8 mouse cellular contexts compared by ENCODE assay signal in the genomic region with DNA sequence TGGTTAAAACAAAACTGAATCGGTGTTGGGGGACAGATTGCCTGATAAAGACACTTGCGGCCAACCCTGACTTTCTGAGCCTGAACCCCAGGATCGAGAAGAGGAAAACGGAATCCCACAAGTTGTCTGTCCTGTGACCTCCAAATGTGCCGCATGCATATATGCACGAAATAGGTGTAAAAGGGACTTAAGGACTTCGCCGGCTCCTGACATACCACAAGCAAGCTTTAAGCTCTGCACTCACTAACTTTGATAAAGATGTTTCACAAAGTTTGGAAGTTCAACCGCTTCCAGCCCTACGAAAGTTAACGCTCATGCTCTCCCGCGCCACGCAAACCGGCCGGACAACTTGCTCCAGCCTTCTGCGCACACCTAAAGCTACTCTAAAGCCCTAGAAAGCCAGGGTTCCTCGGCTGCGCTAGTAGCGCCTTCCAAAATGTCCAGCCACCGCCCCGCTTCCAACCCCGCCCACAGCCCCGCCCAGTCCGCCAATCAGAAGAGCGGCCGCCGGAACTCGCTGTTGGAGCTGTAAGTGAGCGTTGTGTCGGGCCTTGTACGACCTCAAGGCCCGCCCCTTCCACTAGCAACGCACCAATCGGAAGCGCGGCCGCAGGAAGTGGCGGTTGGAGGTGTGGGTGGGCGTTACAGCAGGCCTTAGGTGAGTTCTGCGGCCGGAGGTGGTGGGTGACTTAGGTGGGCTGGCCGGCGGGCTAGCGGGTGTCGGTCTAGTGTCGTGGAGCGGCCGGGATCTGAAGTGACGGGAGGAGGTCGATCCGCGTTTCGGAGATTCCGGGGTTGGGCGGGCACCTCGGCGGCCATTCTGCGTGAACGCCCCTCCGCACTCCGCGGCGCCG. TPM values are rescaled to one million over a fixed set of nuclear protein-coding genes. Genes with fewer than 3 reads are reported as not detected.
DNase-seq lines count a peak whose midpoint lies in the region; ATAC-seq lines count a peak whose summit lies in the region.

A gene (plus strand): TSS at position 606 of the 854 bp plus-strand sequence.

- H3K27me3 ChIP-seq in intestine, embryonic 14.5 days (replicated peaks; ENCODE audit: control insufficient read depth, insufficient read depth, low read length) = no peaks in the 10 kb centered on the region

- peaks cover 30% of the 10 kb centered on the region for H3K36me3 ChIP-seq in intestine, embryonic 14.5 days (ENCODE audit: control insufficient read depth, insufficient read depth, low read length)

- H3K4me1 ChIP-seq in intestine, embryonic 14.5 days (replicated peaks; ENCODE audit: control insufficient read depth, insufficient read depth, low read length) = peaks cover 3% of the 10 kb centered on the region; the same call in 1 of the 2 replicates

- peak; percentile 82 to 83 for DNase-seq in adrenal gland, adult 18-20 months (ENCODE audit: low spot score in 2 of 2)
- peak; percentile 98 for DNase-seq in embryo, embryonic 11 days
- DNase-seq in gastrocnemius, postnatal 25 days = peak; percentile 95
- peak; percentile 93 for DNase-seq in intestine, embryonic 14.5 days (ENCODE audit: low spot score)
- DNase-seq in left cerebral cortex, postnatal 14 days (ENCODE audit: low spot score in 2 of 2) = peak; percentile 93
- DNase-seq in mesoderm, embryonic 11.5 days (ENCODE audit: low read depth, low spot score) = peak; percentile 96
- peak; percentile 90 to 93 for DNase-seq in right cerebral cortex, postnatal 36 days (ENCODE audit: low spot score in 2 of 2)
- peak; percentile 97 for DNase-seq in yolk sac, embryonic 10.5 days (ENCODE audit: low spot score)

- H3K9me3 ChIP-seq in intestine, embryonic 14.5 days (ENCODE audit: control insufficient read depth, low read length) = no peaks in the 10 kb centered on the region

- intact Hi-C loops in left cerebral cortex, postnatal 14 days (cut with DNase I) = loop anchor here (5.0 kb wide), 1 partner anchor 535 kb away; a partner anchor contains a TSS

- H3K27ac ChIP-seq in intestine, embryonic 14.5 days (ENCODE audit: low read depth) = peak within 1 kb of the TSS; percentile 86

- peak; percentile 99 for ATAC-seq in intestine, embryonic 14.5 days (replicated peaks; ENCODE audit: low FRiP score, low TSS enrichment, low read depth)

- whole genome bisulfite sequencing in intestine, embryonic 14.5 days = 2% methylated on average over 65 of the region's 65 CpGs

- peak within 1 kb of the TSS; percentile 92 for H3K4me2 ChIP-seq in intestine, embryonic 14.5 days (ENCODE audit: low read length)

- H3K9ac ChIP-seq in intestine, embryonic 14.5 days (ENCODE audit: low read length) = peak within 1 kb of the TSS; percentile 70

- peak within 1 kb of the TSS; percentile 87 for H3K4me3 ChIP-seq in intestine, embryonic 14.5 days (ENCODE audit: low read depth, low read length)

RNA-seq across cellular contexts. Expression of the gene that starts here (rescaled TPM):
- total RNA-seq in adrenal gland, adult 18-20 months (2021) = 10 to 100 TPM; 35.6 to 37.4 TPM
- 10 to 100 TPM; 12.1 to 12.4 TPM for total RNA-seq in gastrocnemius, postnatal 25 days (2021)
- 100 and 107 TPM in 2 replicates for polyA plus RNA-seq in intestine, embryonic 14.5 days (2014; fragmentation: Nextera tagmentation; extraction: Ambion mirVana)
- 10 to 100 TPM; 37.6 to 43.5 TPM for total RNA-seq in left cerebral cortex, postnatal 14 days (2021)

Comparison
In these comparisons a context has a peak if more than half of its experiments do, and no peak if none do; other contexts are left out.
1. Peak in every context shown above with its lines: DNase-seq, ATAC-seq, H3K4me3 ChIP-seq and H3K27ac ChIP-seq.